Mouse (Mus musculus): ENCODE measurements around the gene Agpat3.

- TF ChIP-seq CTCF (IDR thresholded peaks at IDR 0.05; ENCODE audit: low read depth) (no peak), EP300 (IDR thresholded peaks at IDR 0.05; ENCODE audit: low read depth) (no peak)
Measured at GRCm38 (mm10) chr10:78272932-78273331, 79.4 kb downstream of the Agpat3 start.
